Mouse (Mus musculus): Measurements from ENCODE around the gene Wnk2.

Wnk2 gene

GRCm38 (mm10) chr13:48994903-48995302 lies 152.9 kb downstream of the Wnk2 start:
- DNase-seq (ENCODE audit: low read depth in 1 of 2, low spot score in 2 of 2), result no peak

- DNase-seq (ENCODE audit: low read depth in 1 of 2, low spot score in 2 of 2), result no peak
Observed at GRCm38 (mm10) chr13:48992914-48993313, 154.9 kb downstream of the Wnk2 start.

- DNase-seq (ENCODE audit: low read depth in 1 of 2, low spot score in 2 of 2), result no peak
Observed at GRCm38 (mm10) chr13:48990138-48990537, 157.7 kb downstream of the Wnk2 start.
